Mouse (Mus musculus): ENCODE results near the gene B4galnt3. TPM values are rescaled to one million over a fixed set of nuclear protein-coding genes. Genes with fewer than 3 reads are reported as not detected.

The B4galnt3 gene
- polyA plus RNA-seq, 1 experiment from 2014 or later, result 0.21 TPM

DNA sequence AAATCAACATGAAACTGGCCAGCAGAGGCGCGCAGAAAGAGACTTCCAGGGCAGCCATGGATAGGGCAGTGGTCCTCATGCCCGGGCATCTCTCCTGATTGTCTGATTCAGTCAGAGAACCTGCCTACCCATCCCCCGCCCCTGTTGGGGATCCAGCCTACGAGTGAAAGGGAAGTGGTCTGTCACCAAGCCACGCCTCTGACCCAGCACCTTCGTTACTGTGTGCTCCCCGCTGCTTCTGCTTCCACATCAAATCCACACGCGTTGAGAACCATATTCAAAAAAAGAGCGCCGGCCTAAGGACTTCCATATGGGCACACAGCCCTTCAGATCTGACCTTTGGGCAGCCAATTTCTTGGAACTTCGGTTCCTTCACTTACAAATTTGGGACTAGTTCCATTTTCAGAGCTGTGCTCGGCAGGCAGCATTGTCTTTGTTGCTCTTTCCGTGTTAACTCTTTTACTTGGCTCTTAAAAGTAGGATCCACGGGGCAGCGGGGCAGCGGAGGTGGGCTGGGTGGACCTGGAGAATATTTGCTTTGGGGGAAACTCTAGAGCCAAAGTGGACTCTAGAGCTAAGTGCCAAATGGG lies 106.7 kb downstream of the B4galnt3 start:
- peak overlapping the region; percentile 81 for H3K27ac ChIP-seq
- H3K36me3 ChIP-seq, result no peaks in the 10 kb centered on the region
- peak overlapping the region; percentile 36 for H3K4me3 ChIP-seq
- H3K27me3 ChIP-seq (ENCODE audit: low read depth, poor library complexity, severe bottlenecking), result peaks cover 14% of the 10 kb centered on the region; the same call in 1 of the 2 replicates
- no peaks in the 10 kb centered on the region for H3K9me3 ChIP-seq (replicated peaks)
- peak; percentile 62 for DNase-seq (ENCODE audit: low spot score)
- WGBS, result 10% methylated on average over 18 of the region's 18 CpGs
- H3K4me1 ChIP-seq, result peaks cover 32% of the 10 kb centered on the region

DNA sequence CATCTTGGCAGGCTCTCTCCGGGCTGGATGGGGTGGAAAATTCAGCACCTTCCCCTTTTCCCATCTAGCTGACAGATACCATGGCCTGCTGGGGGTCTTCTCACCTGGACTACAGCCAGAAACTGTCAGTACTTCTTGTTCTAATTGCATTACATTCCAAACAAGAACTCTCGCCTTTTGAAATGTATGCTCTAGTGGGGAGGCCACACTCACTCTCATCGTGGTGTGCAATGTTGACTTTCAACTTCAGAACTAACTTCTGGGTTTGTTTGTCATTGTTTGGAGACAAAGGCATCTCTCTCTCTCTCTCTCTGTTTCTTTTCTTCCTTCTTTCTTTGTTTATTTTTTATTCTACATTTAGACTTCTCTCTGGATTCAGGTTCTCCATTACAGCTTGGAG lies 107.8 kb downstream of the B4galnt3 start:
- Histone ChIP-seq H3K4me3 (no peak overlapping the region), H3K27ac (no peak overlapping the region), H3K36me3 (no peaks in the 10 kb centered on the region), H3K4me1 (peaks cover 22% of the 10 kb centered on the region), H3K27me3 (ENCODE audit: low read depth, poor library complexity, severe bottlenecking) (peaks cover 14% of the 10 kb centered on the region; the same call in 1 of the 2 replicates), H3K9me3 (replicated peaks) (no peaks in the 10 kb centered on the region)
- no peak for DNase-seq (ENCODE audit: low spot score)
- 51% methylated on average over 3 of the region's 3 CpGs for whole genome bisulfite sequencing

DNA sequence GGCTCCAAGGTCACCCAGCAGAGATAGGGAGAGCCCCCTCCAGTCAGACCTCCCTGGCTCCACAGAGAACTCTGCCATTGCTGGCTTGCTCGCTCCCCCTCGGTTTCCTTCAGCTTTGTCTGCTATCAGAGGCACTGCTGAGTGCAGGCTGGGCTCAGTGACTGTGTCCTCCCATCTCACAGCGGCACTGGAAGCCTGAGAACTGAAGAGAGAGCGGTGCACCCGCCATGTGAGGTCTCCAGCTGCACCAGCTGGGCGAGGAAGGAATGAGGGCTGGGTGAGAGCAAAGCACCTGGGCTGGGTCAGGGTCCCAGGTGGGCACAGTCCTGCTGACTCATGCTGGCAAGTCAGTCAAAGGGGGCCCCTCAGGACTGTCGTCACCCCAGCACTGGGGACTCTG lies 108.6 kb downstream of the B4galnt3 start:
- Histone ChIP-seq H3K36me3 (no peaks in the 10 kb centered on the region), H3K4me3 (no peak overlapping the region), H3K4me1 (peaks cover 22% of the 10 kb centered on the region), H3K9me3 (replicated peaks) (no peaks in the 10 kb centered on the region), H3K27ac (0 out of 2 replicates have a peak overlapping the region, but pooled peaks have one; percentile 31), H3K27me3 (ENCODE audit: low read depth, poor library complexity, severe bottlenecking) (peaks cover 14% of the 10 kb centered on the region; the same call in 1 of the 2 replicates)
- no peak for DNase-seq (ENCODE audit: low spot score)
- 50% methylated on average over 7 of the region's 7 CpGs for WGBS

DNA sequence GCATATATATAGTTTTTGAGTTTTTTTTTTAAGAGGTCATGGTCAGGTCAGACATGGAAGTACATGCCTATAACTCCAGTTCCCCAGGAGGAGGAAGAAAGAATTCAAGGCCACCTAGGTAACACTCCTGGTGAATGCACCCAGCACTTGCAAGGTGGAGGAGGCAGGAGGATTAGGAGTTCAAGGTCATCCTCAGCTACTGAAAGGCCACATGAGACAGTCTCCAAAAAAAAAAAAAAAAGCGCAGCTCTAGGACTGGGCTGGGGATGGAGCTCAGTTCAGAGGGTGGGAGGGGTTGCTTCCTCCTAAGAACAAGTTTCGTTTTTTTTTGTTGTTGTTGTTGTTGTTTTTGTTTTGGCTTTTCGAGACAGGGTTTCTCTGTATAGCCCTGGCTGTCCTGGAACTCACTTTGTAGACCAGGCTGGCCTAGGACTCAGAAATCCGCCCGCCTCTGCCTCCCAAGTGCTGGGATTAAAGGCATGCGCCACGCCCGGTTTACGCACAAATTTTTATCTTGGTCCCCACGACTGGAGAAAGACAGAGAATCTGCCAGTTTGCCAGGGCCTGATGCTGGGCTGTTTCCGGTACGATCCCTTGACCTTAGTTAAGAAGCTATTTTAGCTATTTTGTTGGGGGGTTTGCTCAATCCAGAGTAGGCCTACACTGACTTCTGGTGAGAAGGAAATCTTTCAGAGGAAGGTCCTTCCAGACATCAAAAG lies 109.2 kb downstream of the B4galnt3 start:
- no peaks in the 10 kb centered on the region for H3K9me3 ChIP-seq (replicated peaks)
- H3K27me3 ChIP-seq (ENCODE audit: low read depth, poor library complexity, severe bottlenecking), result peaks cover 14% of the 10 kb centered on the region; the same call in 1 of the 2 replicates

DNA sequence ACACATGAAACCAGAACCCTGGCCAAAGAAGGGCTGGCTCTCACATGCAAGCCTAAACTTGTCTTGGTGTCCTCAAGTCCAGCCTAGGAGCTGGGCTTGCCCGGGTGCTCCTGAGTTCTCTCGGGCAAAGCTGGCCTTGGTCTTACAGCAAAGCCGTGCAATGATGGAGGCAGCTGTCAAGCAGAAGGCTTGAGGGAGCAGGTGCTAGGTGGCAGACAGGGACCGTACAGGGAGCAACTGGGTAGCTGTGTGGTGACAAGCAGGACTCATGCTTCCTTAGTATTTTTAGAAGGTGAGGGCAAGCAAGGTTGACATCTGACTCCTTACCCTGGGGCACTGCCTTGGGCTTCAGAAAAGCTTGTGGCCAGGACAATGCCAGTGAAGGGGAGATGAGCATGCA lies 110.6 kb downstream of the B4galnt3 start:
- H3K27me3 ChIP-seq (ENCODE audit: low read depth, poor library complexity, severe bottlenecking), result peaks cover 14% of the 10 kb centered on the region; the same call in 1 of the 2 replicates
- H3K9me3 ChIP-seq (replicated peaks), result no peaks in the 10 kb centered on the region
- DNase-seq (ENCODE audit: low spot score), result no peak
- no peak overlapping the region for H3K4me3 ChIP-seq
- H3K27ac ChIP-seq, result no peak overlapping the region
- WGBS, result 88% methylated on average over 4 of the region's 4 CpGs
- H3K4me1 ChIP-seq, result peaks cover 25% of the 10 kb centered on the region
- no peaks in the 10 kb centered on the region for H3K36me3 ChIP-seq

More for the DNA sequence above, 109.2 kb downstream of the B4galnt3 start:
- DNase-seq (ENCODE audit: low spot score), result no peak
- peaks cover 27% of the 10 kb centered on the region for H3K4me1 ChIP-seq
- H3K27ac ChIP-seq, result 0 out of 2 replicates have a peak overlapping the region, but pooled peaks have one; percentile 31
- 89% methylated on average over 12 of the region's 12 CpGs for WGBS
- no peaks in the 10 kb centered on the region for H3K36me3 ChIP-seq
- H3K4me3 ChIP-seq, result no peak overlapping the region

DNA sequence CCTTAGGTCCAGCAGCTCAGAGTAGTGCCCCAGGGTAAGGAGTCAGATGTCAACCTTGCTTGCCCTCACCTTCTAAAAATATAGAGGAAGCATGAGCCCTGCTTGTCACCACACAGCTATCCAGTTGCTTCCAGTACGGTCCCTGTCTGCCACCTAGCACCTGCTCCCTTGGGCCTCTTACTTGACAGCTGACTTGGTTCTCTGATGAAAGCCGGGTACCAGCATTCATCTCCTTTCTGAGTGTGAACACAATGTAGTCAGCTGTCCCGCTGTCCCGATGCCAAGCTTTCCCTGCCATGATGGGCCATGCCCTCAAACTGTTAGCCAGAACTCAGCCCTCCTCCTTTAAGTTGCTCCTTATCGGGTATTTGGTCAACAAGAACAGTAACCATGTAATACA lies 112.2 kb downstream of the B4galnt3 start:
- DNase-seq (ENCODE audit: low spot score), result no peak
- no peaks in the 10 kb centered on the region for H3K36me3 ChIP-seq
- WGBS, result 90% methylated on average over 5 of the region's 5 CpGs

DNA sequence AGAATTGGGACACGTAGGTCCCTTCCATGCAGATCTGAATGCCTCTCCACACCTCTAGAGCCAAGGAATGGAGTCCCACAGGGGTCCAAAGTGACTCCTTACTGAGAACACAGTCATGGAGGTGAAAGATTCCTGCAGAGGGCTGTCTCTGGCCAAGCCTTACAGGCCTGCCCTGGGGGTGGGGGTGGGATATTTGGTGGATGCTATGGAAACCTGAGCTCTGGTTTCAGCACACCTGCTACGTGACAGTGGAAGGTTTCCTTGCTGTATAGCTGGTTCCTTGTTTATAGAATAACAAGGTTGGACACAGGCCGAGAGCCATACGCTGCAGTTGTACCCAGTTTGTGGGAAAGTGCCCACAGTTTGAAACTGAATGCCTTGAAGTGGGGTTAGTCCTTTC lies 113.9 kb downstream of the B4galnt3 start:
- WGBS, result 60% methylated on average over 4 of the region's 4 CpGs
- H3K27ac ChIP-seq, result no peak overlapping the region
- DNase-seq (ENCODE audit: low spot score), result no peak

More for the DNA sequence above, 112.2 kb downstream of the B4galnt3 start:
- no peak overlapping the region for H3K27ac ChIP-seq
- H3K9me3 ChIP-seq (replicated peaks), result no peaks in the 10 kb centered on the region
- peaks cover 9% of the 10 kb centered on the region for H3K4me1 ChIP-seq
- peaks cover 13% of the 10 kb centered on the region; the same call in 1 of the 2 replicates for H3K27me3 ChIP-seq (ENCODE audit: low read depth, poor library complexity, severe bottlenecking)
- no peak overlapping the region for H3K4me3 ChIP-seq

DNA sequence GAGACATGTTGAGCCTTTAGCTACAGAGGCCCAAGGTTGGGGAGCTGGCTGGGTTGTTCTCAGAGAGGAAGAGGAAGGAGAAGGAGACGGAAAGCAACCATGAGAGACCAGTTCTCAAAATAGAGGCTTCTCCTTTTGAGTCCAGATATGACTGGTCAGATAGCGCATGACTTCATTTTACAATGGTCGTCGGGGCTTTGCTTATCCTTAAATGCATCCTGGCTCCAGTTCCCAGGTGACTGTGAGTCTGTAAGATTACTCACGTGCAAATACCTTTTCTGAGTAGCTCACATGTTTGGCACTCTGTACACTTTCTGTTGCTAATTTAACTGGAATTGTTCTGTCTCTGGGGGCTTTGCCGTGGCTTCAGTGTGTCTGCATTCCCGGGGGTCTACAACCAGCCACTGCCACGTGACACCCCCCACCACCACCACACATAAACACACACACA lies 114.6 kb downstream of the B4galnt3 start:
- no peak overlapping the region for H3K4me3 ChIP-seq
- H3K36me3 ChIP-seq, result no peaks in the 10 kb centered on the region
- no peaks in the 10 kb centered on the region for H3K27me3 ChIP-seq (ENCODE audit: low read depth, poor library complexity, severe bottlenecking)
- H3K4me1 ChIP-seq, result peaks cover 6% of the 10 kb centered on the region; the same call in 1 of the 2 replicates
- whole genome bisulfite sequencing, result 88% methylated on average over 8 of the region's 8 CpGs
- H3K9me3 ChIP-seq (replicated peaks), result no peaks in the 10 kb centered on the region
- no peak for DNase-seq (ENCODE audit: low spot score)
- H3K27ac ChIP-seq, result no peak overlapping the region

More for the DNA sequence above, 113.9 kb downstream of the B4galnt3 start:
- no peak overlapping the region for H3K4me3 ChIP-seq
- no peaks in the 10 kb centered on the region for H3K9me3 ChIP-seq (replicated peaks)
- H3K4me1 ChIP-seq, result peaks cover 6% of the 10 kb centered on the region; the same call in 1 of the 2 replicates
- H3K36me3 ChIP-seq, result no peaks in the 10 kb centered on the region
- H3K27me3 ChIP-seq (ENCODE audit: low read depth, poor library complexity, severe bottlenecking), result 0 out of 2 replicates have a peak, but pooled peaks cover under 1% of the 10 kb centered on the region

DNA sequence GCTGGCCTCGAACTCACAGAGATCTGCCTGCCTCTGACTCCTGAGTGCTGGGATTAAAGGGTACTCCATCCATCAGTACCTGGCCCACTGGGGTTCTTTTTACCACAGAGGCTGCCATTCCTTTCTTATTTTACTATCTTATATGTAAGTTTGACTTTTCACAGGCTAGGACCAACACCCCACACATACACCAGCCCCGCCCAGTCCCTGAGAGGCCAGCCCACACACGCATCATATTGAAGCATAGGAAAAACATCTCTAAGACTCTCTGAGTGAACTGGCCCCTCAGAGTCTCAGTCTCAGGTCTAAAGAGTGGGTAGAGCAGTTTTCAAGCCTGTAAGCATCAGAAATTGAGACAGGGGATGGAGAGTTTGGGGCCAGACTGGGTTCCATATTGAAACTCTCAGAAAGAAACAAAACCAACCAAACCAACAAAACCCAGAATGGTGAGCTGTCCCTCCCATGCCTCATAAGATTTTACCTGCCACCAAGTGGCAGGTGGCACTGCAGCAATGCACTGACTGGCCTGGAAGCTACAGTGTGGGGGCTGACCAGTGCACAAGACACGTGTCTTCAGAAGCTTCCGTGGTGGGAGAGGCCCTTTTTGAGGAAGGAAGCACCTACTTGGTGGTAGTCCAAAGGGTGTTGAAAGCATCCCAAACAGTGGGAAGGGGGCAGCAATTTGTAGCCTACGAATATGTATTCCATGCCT lies 115.2 kb downstream of the B4galnt3 start:
- Histone ChIP-seq H3K9me3 (replicated peaks) (no peaks in the 10 kb centered on the region), H3K27me3 (ENCODE audit: low read depth, poor library complexity, severe bottlenecking) (no peaks in the 10 kb centered on the region), H3K4me3 (no peak overlapping the region), H3K4me1 (peaks cover 6% of the 10 kb centered on the region; the same call in 1 of the 2 replicates), H3K36me3 (no peaks in the 10 kb centered on the region), H3K27ac (no peak overlapping the region)
- 92% methylated on average over 6 of the region's 6 CpGs for WGBS
- no peak for DNase-seq (ENCODE audit: low spot score)

DNA sequence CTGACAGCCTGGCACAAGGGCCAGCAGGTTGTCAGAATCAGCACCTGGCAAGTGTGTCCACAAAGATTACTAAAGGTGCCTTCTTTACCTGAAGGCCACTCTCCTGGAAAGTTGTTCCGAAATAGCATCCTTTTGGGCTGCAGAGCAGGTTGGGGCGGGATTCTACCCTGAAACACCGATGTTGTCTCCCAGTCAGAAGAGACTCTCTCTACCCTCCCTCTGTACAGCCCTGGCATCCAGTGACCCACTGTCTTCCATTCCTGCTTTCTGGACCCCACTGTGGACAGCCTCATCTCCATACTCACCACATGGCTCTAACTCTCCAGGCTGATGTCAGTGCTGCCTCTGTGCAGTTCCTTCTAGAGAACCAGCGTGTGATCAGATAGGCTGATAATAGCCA lies 118.7 kb downstream of the B4galnt3 start:
- 98% methylated on average over 4 of the region's 4 CpGs for WGBS
- Histone ChIP-seq H3K9me3 (replicated peaks) (no peaks in the 10 kb centered on the region), H3K36me3 (no peaks in the 10 kb centered on the region), H3K27ac (no peak overlapping the region), H3K27me3 (ENCODE audit: low read depth, poor library complexity, severe bottlenecking) (no peaks in the 10 kb centered on the region), H3K4me3 (no peak overlapping the region), H3K4me1 (peaks cover 5% of the 10 kb centered on the region; the same call in 1 of the 2 replicates)
- DNase-seq (ENCODE audit: low spot score), result no peak

DNA sequence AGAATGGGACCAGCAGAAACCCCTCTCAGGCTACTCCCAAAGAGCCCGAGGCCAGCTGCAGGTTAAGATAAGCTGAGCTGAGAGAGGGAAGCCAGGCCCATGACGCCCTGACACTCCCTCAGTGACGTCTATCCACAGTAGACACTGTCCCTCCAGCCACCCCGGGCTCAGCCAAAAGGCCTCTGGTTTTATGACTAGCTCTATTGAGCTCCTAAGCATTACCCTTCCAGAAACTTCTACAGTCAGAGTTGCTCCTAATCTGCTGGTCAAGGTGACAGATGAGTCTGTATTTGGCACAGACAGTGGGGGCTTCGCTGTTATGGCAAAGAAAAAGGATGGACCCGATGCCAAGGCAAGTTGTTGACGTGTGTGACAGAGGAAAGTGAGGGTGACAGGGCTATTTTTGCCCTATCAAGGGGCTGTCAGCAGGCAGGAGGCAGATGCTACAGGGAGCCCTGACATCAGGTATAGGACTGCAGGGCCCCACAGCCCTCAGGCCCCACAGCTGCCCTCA lies 119.7 kb downstream of the B4galnt3 start:
- Histone ChIP-seq H3K9me3 (replicated peaks) (no peaks in the 10 kb centered on the region), H3K27me3 (ENCODE audit: low read depth, poor library complexity, severe bottlenecking) (no peaks in the 10 kb centered on the region), H3K4me3 (no peak overlapping the region), H3K4me1 (no peaks in the 10 kb centered on the region), H3K27ac (no peak overlapping the region), H3K36me3 (no peaks in the 10 kb centered on the region)
- 67% methylated on average over 7 of the region's 7 CpGs for WGBS
- DNase-seq (ENCODE audit: low spot score), result no peak

DNA sequence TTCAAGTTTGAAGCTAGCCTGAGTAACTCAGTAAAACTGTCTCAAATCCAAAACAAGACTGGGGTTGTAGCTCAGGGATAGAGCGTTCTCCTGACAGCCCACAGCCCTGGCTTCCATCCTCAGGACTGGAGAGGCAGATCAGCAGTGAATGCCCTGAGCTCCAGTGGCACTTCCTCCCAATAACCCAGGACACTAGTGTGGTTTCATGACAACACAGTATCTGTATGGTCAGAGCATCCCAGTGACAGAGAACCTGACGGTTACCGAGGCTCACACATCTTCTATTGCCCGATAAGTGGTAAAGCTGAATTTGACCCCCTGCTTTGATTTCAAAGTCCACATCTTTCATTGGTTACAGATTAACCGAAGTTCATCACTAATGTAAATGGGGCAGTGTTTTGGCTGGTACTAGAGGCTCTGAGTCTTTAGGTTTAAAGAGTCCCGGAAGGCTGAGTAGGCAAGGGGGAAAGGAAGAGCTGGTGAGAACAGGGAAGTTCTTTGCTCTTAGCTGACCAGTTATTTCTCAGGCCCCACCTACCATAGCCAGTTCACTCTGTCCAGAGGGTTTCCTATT lies 120.2 kb downstream of the B4galnt3 start:
- WGBS, result 85% methylated on average over 6 of the region's 6 CpGs
- no peak overlapping the region for H3K4me3 ChIP-seq
- no peak overlapping the region for H3K27ac ChIP-seq

More for the DNA sequence above, 120.2 kb downstream of the B4galnt3 start:
- Histone ChIP-seq H3K9me3 (replicated peaks) (no peaks in the 10 kb centered on the region), H3K4me1 (no peaks in the 10 kb centered on the region), H3K27me3 (ENCODE audit: low read depth, poor library complexity, severe bottlenecking) (no peaks in the 10 kb centered on the region), H3K36me3 (no peaks in the 10 kb centered on the region)
- DNase-seq (ENCODE audit: low spot score), result no peak
